Mouse (Mus musculus) MEL (cell line): ENCODE data around the gene Fhl3. TPM values are rescaled to one million over a fixed set of nuclear protein-coding genes. Genes with fewer than 3 reads are reported as not detected.

Experiments used
- DNase-seq: peaks from one replicate; pipeline ENCODE4 v3.0.0; 2011; ENCODE audit warnings: low read depth, low spot score
- H3K27ac ChIP-seq: 2 replicates; pipeline ENCODE4 v1.5.1; 2012; ENCODE audit warnings: low read depth, mild to moderate bottlenecking, control low read depth, low read length, moderate library complexity; ENCODE audit not compliant: control insufficient read depth
- H3K27me3 ChIP-seq, 2 experiments: fragments of 150-350 bp in 1 of 2; sonication (generic) in 1 of 2; 2 replicates each; pipeline ENCODE4 v1.6.1; 2012; ENCODE audit warnings: low read length in 2 of 2, mild to moderate bottlenecking in 2 of 2, improper control_type of control experiment in 1 of 2, moderate library complexity in 1 of 2; ENCODE audit not compliant: insufficient read depth in 2 of 2, control insufficient read depth in 1 of 2
- H3K36me3 ChIP-seq, 2 experiments: 2 replicates each; pipeline ENCODE4 v1.6.1; 2012 to 2014; ENCODE audit warnings: low read length in 2 of 2, improper control_type of control experiment in 1 of 2, inconsistent platforms in 1 of 2, mild to moderate bottlenecking in 1 of 2; ENCODE audit not compliant: insufficient read depth in 2 of 2, control insufficient read depth in 1 of 2
- H3K4me1 ChIP-seq, 2 experiments: fragments of 150-350 bp in 1 of 2; sonication (generic) in 1 of 2; 2 replicates each; pipeline ENCODE4 v1.6.1; 2012; ENCODE audit warnings: low read length in 2 of 2, improper control_type of control experiment in 1 of 2, mild to moderate bottlenecking in 1 of 2; ENCODE audit not compliant: insufficient read depth in 2 of 2, control insufficient read depth in 1 of 2
- H3K4me3 ChIP-seq, 2 experiments: fragments of 150-350 bp in 1 of 2; sonication (generic) in 1 of 2; 2 replicates each; pipeline ENCODE4 v1.5.1; 2012; ENCODE audit warnings: low read depth in 2 of 2, low read length in 2 of 2, mild to moderate bottlenecking in 2 of 2, moderate library complexity in 2 of 2, control low read depth in 1 of 2, improper control_type of control experiment in 1 of 2; ENCODE audit not compliant: control insufficient read depth in 1 of 2, insufficient read depth in 1 of 2
- H3K79me2 ChIP-seq: 2 replicates; pipeline ENCODE4 v1.6.1; 2012; ENCODE audit warnings: mild to moderate bottlenecking, low read length, moderate library complexity; ENCODE audit not compliant: control insufficient read depth, poor library complexity, insufficient read depth
- H3K9ac ChIP-seq: 2 replicates; pipeline ENCODE4 v1.6.1; 2012; ENCODE audit warnings: low read depth, mild to moderate bottlenecking, control low read depth, low read length, moderate library complexity; ENCODE audit not compliant: control insufficient read depth, poor library complexity, severe bottlenecking
- H3K9me3 ChIP-seq: fragments of 150-350 bp; sonication (generic); replicated peaks from 2 replicates; pipeline ENCODE4 v1.6.1; 2012; ENCODE audit warnings: mild to moderate bottlenecking, low read length, improper control_type of control experiment, moderate library complexity; ENCODE audit not compliant: insufficient read depth
- CTCF ChIP-seq, 3 experiments: IDR thresholded peaks in 2 of 3; conservative IDR thresholded peaks in 1 of 3; 2 replicates each; pipeline ENCODE4 v1.5.1; 2011 to 2012; ENCODE audit warnings: low read length in 3 of 3, low read depth in 2 of 3, mild to moderate bottlenecking in 2 of 3, improper control_type of control experiment in 1 of 3, inconsistent platforms in 1 of 3, mixed read lengths in 1 of 3, moderate library complexity in 1 of 3; ENCODE audit not compliant: control insufficient read depth in 1 of 3, insufficient read depth in 1 of 3, poor library complexity in 1 of 3, severe bottlenecking in 1 of 3
- E2F4 ChIP-seq: IDR thresholded peaks from 2 replicates; pipeline ENCODE4 v1.6.1; 2011; ENCODE audit warnings: low read depth, low read length, improper control_type of control experiment, borderline replicate concordance
- ELF1 ChIP-seq: IDR thresholded peaks from 2 replicates; pipeline ENCODE4 v1.6.1; 2014; ENCODE audit warnings: low read depth, mild to moderate bottlenecking, inconsistent platforms, low read length, improper control_type of control experiment, moderate library complexity
- ETS1 ChIP-seq: IDR thresholded peaks from 2 replicates; pipeline ENCODE4 v1.6.1; 2012; ENCODE audit warnings: low read depth, mild to moderate bottlenecking, inconsistent platforms, low read length, improper control_type of control experiment, moderate library complexity
- GABPA ChIP-seq: IDR thresholded peaks from 2 replicates; pipeline ENCODE4 v1.6.1; 2012; ENCODE audit warnings: low read depth, mild to moderate bottlenecking, inconsistent platforms, low read length, improper control_type of control experiment, moderate library complexity
- GATA1 ChIP-seq: IDR thresholded peaks from 2 replicates; pipeline ENCODE4 v1.6.1; 2011; ENCODE audit warnings: low read depth, low read length, improper control_type of control experiment
- JUND ChIP-seq: IDR thresholded peaks from 2 replicates; pipeline ENCODE4 v1.6.1; 2011; ENCODE audit warnings: low read depth, mild to moderate bottlenecking, improper control_type of control experiment, low read length
- KAT2A ChIP-seq: conservative IDR thresholded peaks from 2 replicates; pipeline ENCODE4 v1.6.1; 2012; ENCODE audit warnings: low read depth, low read length, improper control_type of control experiment, inconsistent platforms
- MAFK ChIP-seq: IDR thresholded peaks from 2 replicates; pipeline ENCODE4 v1.6.1; 2011; ENCODE audit warnings: low read depth, mild to moderate bottlenecking, low read length, improper control_type of control experiment, borderline replicate concordance
- MYB ChIP-seq: IDR thresholded peaks from 2 replicates; pipeline ENCODE4 v1.6.1; 2011; ENCODE audit warnings: mild to moderate bottlenecking, low read depth, low read length, improper control_type of control experiment
- MYC ChIP-seq: IDR thresholded peaks from 2 replicates; pipeline ENCODE4 v1.6.1; 2011; ENCODE audit warnings: low read depth, mild to moderate bottlenecking, low read length, improper control_type of control experiment, moderate library complexity
- POLR2A ChIP-seq, 2 experiments: IDR thresholded peaks; 2 replicates each; pipeline ENCODE4 v1.6.1; 2011 to 2012; ENCODE audit warnings: low read length in 2 of 2, mild to moderate bottlenecking in 2 of 2, control low read depth in 1 of 2, improper control_type of control experiment in 1 of 2, low read depth in 1 of 2, moderate library complexity in 1 of 2; ENCODE audit not compliant: control insufficient read depth in 1 of 2, insufficient read depth in 1 of 2, poor library complexity in 1 of 2
- RAD21 ChIP-seq: IDR thresholded peaks from 2 replicates; pipeline ENCODE4 v1.6.1; 2011; ENCODE audit warnings: mild to moderate bottlenecking, low read depth, low read length, improper control_type of control experiment
- SIN3A ChIP-seq: IDR thresholded peaks from 2 replicates; pipeline ENCODE4 v1.6.1; 2012; ENCODE audit warnings: low read length, improper control_type of control experiment, inconsistent platforms
- SMC3 ChIP-seq: IDR thresholded peaks from 2 replicates; pipeline ENCODE4 v1.6.1; 2011; ENCODE audit warnings: low read depth, low read length, improper control_type of control experiment
- TAL1 ChIP-seq: IDR thresholded peaks from 2 replicates; pipeline ENCODE4 v1.6.1; 2012; ENCODE audit warnings: mild to moderate bottlenecking, inconsistent platforms, low read length, moderate library complexity, mixed read lengths
- TBP ChIP-seq: IDR thresholded peaks from 2 replicates; pipeline ENCODE4 v1.8.0; 2011; ENCODE audit warnings: low read depth, low read length, improper control_type of control experiment
- TCF12 ChIP-seq: IDR thresholded peaks from 2 replicates; pipeline ENCODE4 v1.6.1; 2014; ENCODE audit warnings: low read depth, mild to moderate bottlenecking, inconsistent platforms, low read length, improper control_type of control experiment, moderate library complexity
- UBTF ChIP-seq: IDR thresholded peaks from 2 replicates; pipeline ENCODE4 v1.6.1; 2012; ENCODE audit warnings: low read depth, mild to moderate bottlenecking, inconsistent platforms, low read length, improper control_type of control experiment, moderate library complexity, borderline replicate concordance; ENCODE audit not compliant: insufficient read depth
- USF1 ChIP-seq: IDR thresholded peaks from 2 replicates; pipeline ENCODE4 v1.6.1; 2014; ENCODE audit warnings: low read depth, mild to moderate bottlenecking, inconsistent platforms, low read length, improper control_type of control experiment, moderate library complexity
- ZKSCAN1 ChIP-seq: IDR thresholded peaks from 2 replicates; pipeline ENCODE4 v1.6.1; 2012; ENCODE audit warnings: low read depth, mild to moderate bottlenecking, inconsistent platforms, low read length, improper control_type of control experiment, moderate library complexity
- ZMIZ1 ChIP-seq: IDR thresholded peaks from 2 replicates; pipeline ENCODE4 v1.6.1; 2012; ENCODE audit warnings: low read depth, mild to moderate bottlenecking, inconsistent platforms, low read length, improper control_type of control experiment, moderate library complexity
- ZNF384 ChIP-seq: IDR thresholded peaks from 2 replicates; pipeline ENCODE4 v1.6.1; 2012; ENCODE audit warnings: low read depth, mild to moderate bottlenecking, inconsistent platforms, low read length, improper control_type of control experiment
- polyA plus RNA-seq, 2 experiments: library from polyadenylated mRNA; stranded (reverse) in 1 of 2; unstranded in 1 of 2; fragments of >175 nt in 1 of 2; fragments of >200 nt in 1 of 2; gene quantifications; 2 replicates each; pipeline versions ENCODE4 v1.2.1 to v1.2.4; 2012; ENCODE audit warnings: low replicate concordance in 2 of 2, low read depth in 1 of 2; ENCODE audit not compliant: insufficient read length in 2 of 2, insufficient read depth in 1 of 2, missing spikeins in 1 of 2
- total RNA-seq: library from RNA; depleted of rRNA; stranded (reverse); fragments of 300-350 nt; gene quantifications from 2 replicates; pipeline ENCODE4 v1.2.3, GENCODE M21; 2012

The Fhl3 gene
- total and polyA plus RNA-seq, 3 experiments: 5.6 to 13.8 TPM; not detected in 1

GRCm38 (mm10) chr4:124658412-124658851 lies 42.1 kb upstream of the Fhl3 start:
- Histone ChIP-seq H3K79me2 (no peaks in the 10 kb centered on the region), H3K36me3 (no peaks in the 10 kb centered on the region), H3K9ac (no peak overlapping the region), H3K27me3 (no peaks in the 10 kb centered on the region; a peak in 1 of 4 replicates), H3K4me3 (no peak overlapping the region), H3K4me1 (no peaks in the 10 kb centered on the region), H3K9me3 (no peaks in the 10 kb centered on the region), H3K27ac (no peak overlapping the region)
- no peak for DNase-seq
- TF ChIP-seq CTCF (IDR thresholded peaks at IDR 0.05 in 2 of 3, conservative IDR thresholded peaks at IDR 0.05 in 1 of 3; ENCODE audit: control insufficient read depth in 1 of 3, insufficient read depth in 1 of 3, low read depth in 2 of 3, low read length in 3 of 3, poor library complexity in 1 of 3, severe bottlenecking in 1 of 3): no peak
- no peak for TF ChIP-seq KAT2A
- no peak for TF ChIP-seq ELF1
- TF ChIP-seq RAD21: no peak
- TF ChIP-seq GABPA: no peak
- no peak for TF ChIP-seq MYC
- no peak for TF ChIP-seq E2F4
- TF ChIP-seq MAFK: no peak
- TF ChIP-seq ZKSCAN1: no peak
- no peak for TF ChIP-seq ETS1
- no peak for TF ChIP-seq TAL1
- TF ChIP-seq SIN3A: no peak
- no peak for TF ChIP-seq ZNF384
- no peak for TF ChIP-seq USF1
- no peak for TF ChIP-seq SMC3
- TF ChIP-seq GATA1: no peak
- TF ChIP-seq TBP: no peak

- Histone ChIP-seq H3K9ac (no peak overlapping the region), H3K4me3 (no peak overlapping the region), H3K79me2 (no peaks in the 10 kb centered on the region), H3K4me1 (no peaks in the 10 kb centered on the region), H3K36me3 (no peaks in the 10 kb centered on the region), H3K27ac (no peak overlapping the region)
- DNase-seq: no peak
- no peak for TF ChIP-seq JUND
- TF ChIP-seq TCF12: no peak
- TF ChIP-seq POLR2A (IDR thresholded peaks at IDR 0.05; ENCODE audit: control insufficient read depth in 1 of 2, insufficient read depth in 1 of 2, low read depth in 1 of 2, low read length in 2 of 2, poor library complexity in 1 of 2): no peak
- no peak for TF ChIP-seq ZMIZ1
- TF ChIP-seq MYB: no peak
- TF ChIP-seq MYC: no peak
- TF ChIP-seq UBTF: no peak
- no peak for TF ChIP-seq ETS1
- no peak for TF ChIP-seq GATA1
- TF ChIP-seq CTCF (IDR thresholded peaks at IDR 0.05 in 2 of 3, conservative IDR thresholded peaks at IDR 0.05 in 1 of 3; ENCODE audit: control insufficient read depth in 1 of 3, insufficient read depth in 1 of 3, low read depth in 2 of 3, low read length in 3 of 3, poor library complexity in 1 of 3, severe bottlenecking in 1 of 3): no peak
- TF ChIP-seq ZNF384: no peak
- TF ChIP-seq, all 39 proteins: peak for 0
- no peaks in the 10 kb centered on the region; a peak in 1 of 4 replicates for H3K27me3 ChIP-seq
- H3K9me3 ChIP-seq: no peaks in the 10 kb centered on the region
Observed at GRCm38 (mm10) chr4:124659251-124660217, 41.0 kb upstream of the Fhl3 start.
